Mouse (Mus musculus): ENCODE measurements around the gene Meltf.
"Not testable (repeated sequence)": the region's sequence is repeated elsewhere in the genome, so short reads cannot be mapped to it uniquely, and the experiment has no call there.

The Meltf gene

DNA sequence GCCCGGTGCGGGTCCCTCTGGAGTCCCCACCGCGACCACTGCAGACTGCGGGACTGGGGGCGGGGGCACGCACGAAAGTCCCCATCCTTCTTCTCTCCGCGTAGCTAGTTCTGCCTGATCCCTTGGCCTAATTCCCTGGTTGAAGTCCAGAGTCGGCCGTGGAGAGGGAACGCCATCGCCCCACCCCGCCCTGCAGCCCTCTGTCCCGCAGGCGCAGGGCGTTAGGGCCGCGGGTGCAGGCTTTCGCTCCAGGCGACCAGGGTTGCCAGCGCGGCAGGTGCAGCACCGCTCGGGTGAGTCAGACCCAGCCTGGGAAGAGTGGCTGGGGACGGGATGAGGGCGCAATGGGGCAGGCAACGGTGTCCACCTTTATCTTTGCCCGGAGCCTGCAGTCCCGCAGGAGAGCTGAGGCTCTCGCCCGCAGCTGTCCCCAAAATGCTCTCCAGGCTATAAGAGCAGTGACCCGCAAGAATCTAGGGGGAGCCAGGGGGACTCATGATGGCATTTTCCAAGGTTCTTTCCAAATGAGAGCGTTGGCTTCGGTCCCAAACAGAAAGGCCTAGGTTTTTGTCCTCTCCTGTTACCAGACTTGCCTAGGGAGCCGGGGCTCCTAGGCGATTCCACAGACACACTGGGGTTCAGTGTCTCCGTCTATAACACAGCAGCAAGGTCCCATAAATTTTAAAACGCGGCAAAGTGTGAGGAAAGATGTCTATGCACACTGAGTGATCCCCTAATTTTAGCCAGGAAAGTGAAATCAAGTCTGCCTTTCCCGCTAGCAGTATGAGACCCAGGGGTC is 55.3 kb downstream of the Meltf start, which contains the start of gene Pigz:
Gene Pigz (plus strand): TSS at position 101 of the 799 bp plus-strand sequence.
- DNase-seq (ENCODE audit: low spot score in 2 of 2): no peak

DNA sequence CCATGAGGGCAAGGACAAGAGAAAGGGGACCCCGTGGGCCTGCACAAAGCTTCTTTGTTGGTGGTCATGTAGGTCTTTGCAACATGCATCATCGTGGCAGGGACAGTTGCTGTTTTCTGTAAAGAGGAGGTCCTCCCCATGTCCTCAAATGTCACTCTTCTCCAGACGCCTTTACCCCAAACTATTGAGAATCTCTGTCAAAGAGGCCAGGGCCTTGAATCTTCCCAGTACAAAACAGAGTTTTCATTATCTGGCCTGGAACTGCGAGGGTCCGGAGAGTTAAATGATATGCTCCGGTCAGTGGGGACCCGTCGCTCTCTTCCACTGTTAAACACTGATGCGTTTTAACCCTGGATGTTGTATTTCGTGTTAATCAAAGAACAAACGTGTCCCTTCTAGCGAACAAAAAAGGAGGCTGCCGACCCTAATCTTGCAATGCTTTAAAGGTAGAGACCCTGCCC is 56.0 kb downstream of the Meltf start:
- no peak for DNase-seq (ENCODE audit: low spot score in 2 of 2)

DNA sequence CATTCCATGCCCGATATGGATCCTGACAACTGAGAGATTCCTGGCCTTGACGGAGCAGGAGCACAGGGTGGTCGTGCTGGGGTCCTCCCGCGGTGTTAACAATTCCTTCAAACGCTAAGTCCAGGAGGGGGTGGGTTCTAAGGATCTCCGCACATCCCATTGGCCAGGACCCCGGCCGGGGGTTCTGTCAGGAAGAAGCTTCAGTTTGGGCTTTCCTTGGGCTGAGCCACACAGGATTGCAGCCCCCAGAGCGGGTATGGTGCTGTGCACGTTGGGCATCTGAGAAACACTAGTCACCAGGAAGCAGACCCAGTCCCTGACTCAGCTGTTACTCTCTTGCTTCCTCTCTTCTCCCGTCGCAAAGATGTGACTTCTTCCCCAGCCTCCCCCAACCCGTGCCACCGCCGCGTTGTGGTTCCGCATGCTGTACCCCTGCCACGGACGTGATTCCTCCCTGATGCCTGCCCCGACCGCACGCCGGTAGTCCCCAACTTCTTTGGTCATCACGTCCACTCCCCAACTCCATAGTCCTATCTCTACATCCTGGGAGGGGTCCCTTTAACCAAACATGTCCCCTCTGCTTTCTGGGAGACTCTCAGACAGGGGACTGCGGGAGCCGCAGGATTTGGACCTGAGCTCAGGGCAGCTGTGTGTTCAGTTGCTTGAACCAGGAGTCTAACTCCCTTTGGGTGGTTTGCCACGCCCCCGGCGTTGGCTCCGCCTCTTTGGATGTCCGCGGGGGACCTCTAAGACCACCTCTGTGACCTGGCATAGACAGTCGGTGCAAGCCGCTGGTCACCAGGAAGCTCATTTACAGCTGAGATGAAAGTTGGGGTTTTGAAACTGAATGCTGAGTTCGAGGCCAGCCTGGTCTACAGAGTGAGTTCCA is 56.7 kb downstream of the Meltf start:
- DNase-seq (ENCODE audit: low spot score in 2 of 2): peak in 1 of 2 experiments; percentile 46

DNA sequence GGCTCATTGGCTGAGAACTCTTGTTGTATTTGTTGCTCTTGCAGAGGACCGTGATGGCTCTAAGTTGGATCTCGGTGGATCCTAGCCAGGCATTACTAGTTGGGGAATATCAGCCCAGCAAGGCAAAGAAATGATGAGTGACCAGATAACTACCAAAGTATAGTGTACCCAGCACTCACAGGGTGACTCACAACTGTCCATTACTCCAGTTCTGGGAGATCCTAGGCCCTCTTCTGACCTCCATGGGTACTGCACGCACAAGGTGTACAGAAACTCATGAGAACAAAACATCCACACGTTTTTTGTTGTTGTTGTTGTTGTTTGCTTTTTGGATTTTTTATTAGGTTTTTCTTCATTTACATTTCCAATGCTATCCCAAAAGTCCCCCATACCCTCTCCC is 58.0 kb downstream of the Meltf start:
- DNase-seq (ENCODE audit: low spot score in 2 of 2): no peak

DNA sequence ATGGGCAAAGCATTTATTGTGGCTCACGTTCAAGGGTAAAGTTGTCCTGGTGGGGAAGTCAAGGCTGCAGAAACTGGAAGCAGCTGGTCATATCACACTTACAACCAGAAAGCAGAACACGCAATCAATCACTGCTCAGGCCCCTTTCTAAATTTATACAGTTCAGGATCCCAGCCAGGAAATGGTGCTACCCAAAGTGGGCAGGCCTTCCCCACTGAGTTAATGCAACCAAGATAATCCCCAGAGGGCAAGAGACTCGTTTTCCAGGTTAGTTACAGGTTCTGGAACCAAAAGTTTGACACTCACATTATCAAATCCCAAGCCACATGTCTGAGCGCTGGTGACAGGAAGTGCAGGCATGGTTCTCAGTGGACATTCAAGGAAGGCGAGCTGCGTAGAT is 60.2 kb downstream of the Meltf start:
- DNase-seq (ENCODE audit: low spot score in 2 of 2): no peak

DNA sequence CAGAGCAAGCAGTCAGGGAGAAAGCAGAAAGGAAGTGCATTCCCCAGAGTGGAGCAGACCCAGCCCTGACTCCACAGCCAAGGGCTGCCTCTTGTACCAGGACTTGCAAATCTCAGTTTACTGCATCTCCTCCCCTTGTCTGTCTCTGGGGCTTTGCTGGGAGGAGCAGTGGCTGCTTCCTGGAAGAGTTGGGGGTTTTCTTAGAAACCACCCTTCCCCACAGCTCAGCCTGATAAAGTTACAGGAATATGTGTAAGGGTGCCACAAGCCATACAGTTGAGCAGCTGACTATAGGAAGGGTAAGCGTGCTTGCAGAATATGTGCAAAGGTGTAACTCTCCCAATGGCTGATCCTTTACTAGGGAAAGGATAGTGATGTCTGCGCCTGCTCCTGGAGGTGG is 62.0 kb downstream of the Meltf start:
- DNase-seq (ENCODE audit: low spot score in 2 of 2): no peak

DNA sequence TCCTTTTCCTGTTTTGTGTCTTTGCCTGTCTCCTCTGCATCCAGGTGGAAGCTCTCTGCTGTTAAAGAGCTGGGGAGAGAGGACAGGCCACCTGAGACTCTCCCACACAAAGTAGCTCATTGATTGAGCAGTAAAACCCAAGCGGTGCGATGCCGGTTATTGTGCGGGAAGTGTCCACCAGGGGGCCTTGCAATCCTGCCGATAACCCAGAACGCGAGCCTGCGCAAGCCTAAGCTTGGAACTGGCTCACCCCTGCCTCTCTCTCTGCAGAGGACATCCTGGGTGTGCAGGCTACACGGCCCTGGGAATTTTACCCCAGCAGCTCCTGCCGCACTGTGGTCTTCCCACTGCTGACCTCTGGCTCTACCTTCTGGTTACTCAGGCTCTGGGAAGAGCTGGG is 65.4 kb downstream of the Meltf start:
- DNase-seq (ENCODE audit: low spot score in 2 of 2): peak in 1 of 2 experiments; percentile 64

DNA sequence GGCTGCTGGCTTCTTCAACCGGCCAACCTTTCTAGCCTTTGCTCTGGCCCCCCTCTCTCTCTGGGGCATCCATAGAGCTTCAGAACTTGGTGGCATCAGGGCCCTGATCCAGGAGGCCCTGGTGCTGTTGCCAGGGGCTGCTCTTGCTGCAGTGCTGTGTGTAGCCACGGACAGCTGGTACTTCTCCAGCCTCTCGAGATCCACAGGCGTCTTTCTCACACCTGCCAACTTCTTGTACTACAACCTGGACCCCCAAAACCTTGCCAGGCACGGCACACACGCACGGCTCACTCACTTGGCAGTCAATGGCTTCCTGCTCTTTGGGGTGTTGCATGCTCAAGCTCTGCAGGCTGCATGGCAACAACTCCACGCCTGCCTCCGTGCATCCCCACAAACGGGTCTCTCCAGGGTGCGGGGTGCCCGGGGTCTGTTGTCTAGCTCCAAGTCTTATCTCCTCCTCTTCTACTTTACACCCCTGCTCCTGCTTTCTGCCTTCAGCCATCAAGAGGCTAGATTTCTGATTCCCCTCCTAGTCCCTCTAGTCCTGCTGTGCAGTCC is 66.2 kb downstream of the Meltf start:
- DNase-seq (ENCODE audit: low spot score in 2 of 2): no peak

DNA sequence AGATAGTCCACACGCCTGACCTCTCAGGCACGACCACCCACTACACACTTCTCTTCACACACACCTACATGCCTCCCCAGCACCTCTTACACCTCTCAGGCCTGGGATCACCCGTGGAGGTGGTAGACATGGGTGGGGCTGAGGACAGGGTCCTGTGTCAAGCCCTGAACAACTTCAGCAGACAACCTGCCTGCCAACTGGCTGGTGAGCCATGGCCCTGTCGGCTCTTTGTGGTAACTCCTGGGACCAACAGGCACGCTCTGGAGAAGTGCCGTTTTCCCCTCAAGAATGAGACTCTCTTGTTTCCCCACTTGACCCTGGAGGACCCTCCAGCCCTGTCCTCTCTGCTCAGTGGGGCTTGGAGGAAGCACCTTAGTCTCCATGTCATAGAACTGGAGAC is 66.8 kb downstream of the Meltf start:
- DNase-seq (ENCODE audit: low spot score in 2 of 2): no peak

DNA sequence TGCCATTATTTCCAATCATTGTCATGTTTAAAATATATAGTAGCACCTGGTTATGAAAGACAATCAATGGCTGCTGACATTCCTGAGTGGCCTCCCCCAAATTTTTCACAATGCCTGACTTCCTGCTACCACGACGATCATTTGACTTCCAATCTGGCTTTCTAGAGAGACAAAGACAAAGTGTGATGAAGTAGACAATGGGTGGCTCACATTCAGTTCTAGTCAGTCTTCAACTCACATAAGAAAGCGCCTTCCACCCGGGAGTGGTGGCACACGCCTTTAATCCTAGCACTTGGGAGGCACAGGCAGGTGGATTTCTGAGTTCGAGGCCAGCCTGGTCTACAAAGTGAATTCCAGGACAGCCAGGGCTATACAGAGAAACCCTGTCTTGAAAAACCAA is 67.4 kb downstream of the Meltf start:
- DNase-seq (ENCODE audit: low spot score in 2 of 2): not testable (repeated sequence)

DNA sequence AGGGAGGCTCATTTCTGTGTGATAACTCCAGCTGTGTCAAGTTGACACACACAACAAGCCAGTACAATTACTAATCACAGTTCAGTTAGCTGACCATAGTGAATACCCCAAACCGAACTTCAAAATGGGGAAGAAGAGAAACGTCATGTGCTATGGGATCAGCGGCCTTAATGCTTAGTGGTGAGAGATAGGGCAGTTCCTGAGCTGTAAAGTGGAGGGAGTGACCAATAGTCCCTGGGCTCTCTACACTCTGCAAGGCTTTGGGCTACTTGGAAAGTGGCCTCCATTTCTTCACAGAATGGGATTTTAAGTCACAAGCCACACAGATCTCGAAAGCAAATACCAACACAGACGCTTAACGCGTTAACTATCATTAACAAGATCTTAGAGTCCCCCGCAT is 68.7 kb downstream of the Meltf start:
- no peak for DNase-seq (ENCODE audit: low spot score in 2 of 2)

DNA sequence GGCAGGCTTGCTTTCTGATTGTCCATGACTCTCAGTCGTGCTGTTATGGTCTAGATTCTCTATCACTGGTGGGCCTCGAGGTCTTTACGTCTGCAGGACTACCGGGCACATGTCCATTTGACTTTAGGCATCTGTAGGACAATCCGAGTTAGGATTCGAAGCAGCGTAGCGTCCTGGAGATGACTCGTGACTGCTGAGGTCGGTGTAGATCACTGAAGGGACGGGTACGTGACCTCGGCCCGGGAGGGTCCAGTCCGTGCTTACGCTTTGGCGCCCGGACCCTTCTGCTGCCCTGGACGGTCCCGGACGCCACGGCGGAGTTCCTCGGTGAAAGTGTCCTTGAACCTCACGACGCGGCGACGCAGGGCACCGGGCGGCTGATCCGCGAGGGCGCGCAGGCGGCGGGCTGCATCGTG is 69.3 kb downstream of the Meltf start:
- no peak for DNase-seq (ENCODE audit: low spot score in 2 of 2)

DNA sequence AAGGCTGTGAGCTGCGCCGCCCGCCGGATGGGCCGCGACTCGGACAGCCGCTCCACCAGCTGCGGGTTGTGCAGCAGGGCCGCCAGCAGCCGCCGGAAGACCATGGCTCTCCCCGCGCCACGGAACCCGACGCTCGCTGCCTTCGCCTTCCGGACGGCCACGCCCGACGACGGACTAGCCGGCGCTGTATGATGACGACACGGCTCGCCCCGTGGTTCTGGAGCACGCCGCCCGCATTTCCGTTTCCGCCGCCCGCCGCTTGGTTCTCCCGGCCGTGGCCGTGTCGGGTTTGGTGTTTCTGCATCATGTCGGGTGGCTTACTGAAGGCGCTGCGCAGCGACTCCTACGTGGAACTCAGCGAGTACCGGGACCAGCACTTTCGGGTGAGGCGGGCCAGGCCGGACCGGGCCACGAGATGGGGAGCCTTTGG is 69.8 kb downstream of the Meltf start, which contains the start of the genes 0610012G03Rik and Ncbp2:
Gene 0610012G03Rik (minus strand): TSS at position 150 of the 430 bp plus-strand sequence.
Gene Ncbp2 (plus strand): TSS at position 169 of the 430 bp plus-strand sequence.
- peak; percentile 94 for DNase-seq (ENCODE audit: low spot score in 2 of 2)

Measured in right cerebral cortex, postnatal 36 days (tissue).